Mouse (Mus musculus) testis, adult 2 months (tissue): Measurements from ENCODE around the gene Dmd. TPM values are rescaled to one million over a fixed set of nuclear protein-coding genes. Genes with fewer than 3 reads are reported as not detected.
"Not testable (repeated sequence)": the region's sequence is repeated elsewhere in the genome, so short reads cannot be mapped to it uniquely, and the experiment has no call there.

Experiments
- H3K27ac ChIP-seq: fragments of 200-500 bp; 2 replicates; pipeline ENCODE4 v1.5.1; 2012; ENCODE audit warnings: low read depth, low read length; ENCODE audit not compliant: control insufficient read depth, insufficient read depth
- H3K27me3 ChIP-seq: fragments of 200-500 bp; 2 replicates; pipeline ENCODE4 v1.6.1; 2012; ENCODE audit warnings: mild to moderate bottlenecking, low read length, moderate library complexity; ENCODE audit not compliant: control insufficient read depth, insufficient read depth
- H3K36me3 ChIP-seq: fragments of 200-500 bp; 2 replicates; pipeline ENCODE4 v1.6.1; 2012; ENCODE audit warnings: mild to moderate bottlenecking, low read length; ENCODE audit not compliant: control insufficient read depth, insufficient read depth
- H3K4me1 ChIP-seq: fragments of 200-500 bp; 2 replicates; pipeline ENCODE4 v1.6.1; 2012; ENCODE audit warnings: low read length; ENCODE audit not compliant: control insufficient read depth, insufficient read depth
- H3K4me3 ChIP-seq: fragments of 200-500 bp; 2 replicates; pipeline ENCODE4 v1.5.1; 2012; ENCODE audit warnings: low read depth, mild to moderate bottlenecking, low read length, moderate library complexity, mixed read lengths; ENCODE audit not compliant: control insufficient read depth
- CTCF ChIP-seq: fragments of 200-500 bp; IDR thresholded peaks from 2 replicates; pipeline ENCODE4 v1.5.1; 2012; ENCODE audit warnings: low read depth, mild to moderate bottlenecking, inconsistent platforms, low read length, moderate library complexity; ENCODE audit not compliant: control insufficient read depth, insufficient read depth, insufficient replicate concordance
- POLR2A ChIP-seq: fragments of 200-500 bp; IDR thresholded peaks from 2 replicates; pipeline ENCODE4 v1.6.1; 2012; ENCODE audit warnings: low read depth, mild to moderate bottlenecking, inconsistent platforms, low read length, moderate library complexity; ENCODE audit not compliant: control insufficient read depth
- polyA plus RNA-seq: library from polyadenylated mRNA; depleted of rRNA; stranded (reverse); fragments of >200 nt; gene quantifications from 2 replicates; pipeline ENCODE4 v1.2.3, GENCODE M21; 2012

Dmd gene
- polyA plus RNA-seq, 1 experiment, result 4.3 TPM

DNA sequence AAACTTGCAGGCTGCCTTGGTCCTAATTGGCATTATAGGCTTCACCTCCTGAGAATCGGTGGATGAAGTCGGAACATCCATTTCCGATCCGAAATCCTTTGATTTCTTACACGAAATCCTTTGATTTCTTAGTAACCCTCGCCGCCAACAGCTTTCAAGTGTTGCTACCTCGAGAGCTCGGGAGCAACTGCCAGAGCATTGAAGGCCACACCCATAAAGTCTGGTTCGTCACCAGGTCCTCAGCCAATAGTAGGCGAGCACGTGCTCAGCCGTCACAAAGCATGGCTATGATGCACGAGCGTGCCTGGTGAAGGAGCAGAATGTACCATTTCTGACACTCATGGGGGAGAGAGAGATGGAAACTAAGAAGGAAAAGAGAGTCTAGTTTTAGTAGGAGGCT, 538.9 kb downstream of the Dmd start, which contains the start of gene Tsga8:
TSS of gene Tsga8 (minus strand) at position 327 of the 400 bp plus-strand sequence.
- Histone ChIP-seq H3K4me3 (peak within 1 kb of the TSS; percentile 88), H3K4me1 (no peaks in the 10 kb centered on the region), H3K27me3 (no peaks in the 10 kb centered on the region), H3K36me3 (no peaks in the 10 kb centered on the region), H3K27ac (peak within 1 kb of the TSS; percentile 94)
- TF ChIP-seq POLR2A, result peak; percentile 91; the same call in 1 of the 2 replicates
- TF ChIP-seq CTCF, result no peak

DNA sequence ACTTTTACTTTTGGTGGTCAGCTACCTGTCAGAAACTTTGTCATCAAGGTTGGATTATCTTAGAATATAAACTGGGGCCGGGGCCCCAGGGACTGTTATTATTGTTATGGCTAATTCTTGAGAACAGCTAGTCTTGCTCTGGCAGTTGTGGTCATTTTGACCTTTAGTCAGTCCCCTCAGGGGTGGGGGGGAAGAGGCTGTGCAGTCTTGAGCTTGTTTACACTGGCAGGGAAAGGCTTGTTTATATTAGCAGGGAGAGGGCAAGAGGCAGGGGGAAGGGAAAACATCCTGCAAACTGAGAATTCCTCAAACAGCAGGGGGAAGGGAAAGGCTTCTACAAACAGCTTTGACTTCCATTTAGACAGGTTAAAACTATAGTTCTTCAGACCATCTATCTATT, 726.3 kb downstream of the Dmd start:
- TF ChIP-seq POLR2A, result no peak
- no peak for TF ChIP-seq CTCF
- H3K36me3 ChIP-seq, result no peaks in the 10 kb centered on the region
- H3K27me3 ChIP-seq, result no peaks in the 10 kb centered on the region
- no peak overlapping the region for H3K4me3 ChIP-seq
- no peak overlapping the region for H3K27ac ChIP-seq
- H3K4me1 ChIP-seq, result no peaks in the 10 kb centered on the region

DNA sequence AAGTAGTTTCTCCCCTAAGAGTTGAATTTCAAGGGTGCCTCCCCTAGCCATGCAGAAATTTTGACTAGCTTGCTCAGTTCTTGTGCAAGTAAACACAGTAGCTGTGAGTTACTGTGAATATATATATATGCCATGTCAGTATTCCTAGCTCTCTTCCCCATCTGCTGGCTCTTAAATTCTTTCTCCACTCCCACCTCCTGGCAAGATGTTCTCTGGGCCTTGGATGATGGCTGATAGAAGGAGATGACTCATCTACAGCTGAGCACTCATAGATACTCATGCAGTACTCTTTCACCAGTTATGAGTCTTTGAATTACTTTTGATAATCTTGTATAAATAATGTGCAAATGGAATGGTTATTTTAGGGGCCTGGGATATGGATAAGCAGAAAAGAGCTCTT, 737.9 kb downstream of the Dmd start:
- TF ChIP-seq CTCF (no peak), POLR2A (no peak)
- Histone ChIP-seq H3K27ac (no peak overlapping the region), H3K4me3 (no peak overlapping the region), H3K36me3 (no peaks in the 10 kb centered on the region), H3K4me1 (no peaks in the 10 kb centered on the region), H3K27me3 (no peaks in the 10 kb centered on the region)

DNA sequence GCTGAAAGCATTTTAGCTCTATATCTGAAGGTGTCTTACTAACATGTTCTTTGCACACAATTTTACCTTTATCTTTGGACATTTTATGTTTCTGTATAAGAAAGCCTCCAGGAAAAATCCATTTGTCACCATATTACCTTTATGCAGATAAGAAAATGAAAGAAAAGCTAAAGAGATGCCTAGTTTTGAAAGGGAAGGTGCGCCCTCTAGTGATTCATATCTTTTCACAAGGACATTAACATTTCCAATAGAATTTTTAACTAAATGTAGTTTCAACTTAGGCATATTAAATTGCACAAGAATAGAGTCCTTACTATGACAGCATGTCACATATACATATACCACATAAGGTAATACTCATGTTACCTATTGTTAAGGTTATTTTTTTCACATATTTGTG, 791.9 kb downstream of the Dmd start:
- Histone ChIP-seq H3K4me3 (no peak overlapping the region), H3K36me3 (no peaks in the 10 kb centered on the region), H3K4me1 (no peaks in the 10 kb centered on the region), H3K27ac (no peak overlapping the region), H3K27me3 (no peaks in the 10 kb centered on the region)
- TF ChIP-seq POLR2A (no peak), CTCF (no peak)

DNA sequence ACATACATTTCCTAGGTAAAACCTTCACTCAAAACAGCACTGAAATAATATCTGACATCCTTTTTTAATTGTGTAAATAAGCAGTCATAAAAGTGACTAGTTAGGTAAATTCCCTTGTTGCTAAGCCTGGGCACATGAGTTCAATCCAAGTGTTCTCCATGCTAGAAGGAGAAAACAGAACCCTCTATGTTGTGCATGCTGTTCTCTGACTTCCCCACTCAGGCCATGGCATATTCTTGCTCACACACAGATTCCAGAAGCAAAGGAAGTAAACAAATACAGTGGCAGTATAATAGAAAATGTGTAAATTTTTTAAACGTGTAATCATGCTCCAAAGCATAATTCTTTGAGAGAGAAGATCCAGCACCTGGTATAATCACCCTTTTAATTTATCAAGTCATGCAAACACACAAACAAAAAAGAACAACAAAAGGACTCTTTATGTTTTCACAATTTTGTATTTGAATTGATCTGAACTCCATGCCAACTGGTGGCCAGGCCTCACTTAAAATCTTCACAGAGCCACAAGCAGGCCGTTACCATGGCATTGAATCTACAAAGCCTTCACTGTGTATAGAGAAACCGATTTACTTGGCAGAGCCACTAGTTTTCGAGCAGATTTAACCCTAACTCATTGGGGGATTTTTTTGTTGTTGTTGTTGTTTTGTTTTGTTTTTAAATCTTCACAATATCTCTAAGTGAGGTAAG, 797.8 kb downstream of the Dmd start:
- no peaks in the 10 kb centered on the region for H3K36me3 ChIP-seq
- H3K4me3 ChIP-seq, result no peak overlapping the region
- no peak overlapping the region for H3K27ac ChIP-seq
- H3K27me3 ChIP-seq, result no peaks in the 10 kb centered on the region
- no peaks in the 10 kb centered on the region for H3K4me1 ChIP-seq
- TF ChIP-seq CTCF (no peak), POLR2A (no peak)

DNA sequence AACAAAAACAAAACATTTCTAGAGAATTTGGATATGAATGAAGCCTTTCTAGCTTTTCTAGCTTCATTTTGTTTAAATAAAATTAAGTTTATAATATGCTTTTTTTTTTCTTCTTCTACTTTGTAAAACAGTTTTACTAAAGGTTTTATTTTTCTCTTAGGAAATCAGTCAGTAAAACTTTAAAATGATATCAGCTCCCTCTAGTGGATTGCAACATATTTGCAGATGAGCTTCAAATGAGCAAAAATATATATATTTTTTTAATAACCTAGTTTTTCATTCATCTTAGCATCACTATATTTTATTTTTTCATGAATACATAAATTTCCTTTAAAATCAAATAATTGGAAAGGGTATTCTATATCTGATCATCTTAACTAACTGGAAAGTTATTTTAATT, 838.7 kb downstream of the Dmd start:
- H3K4me3 ChIP-seq, result no peak overlapping the region
- no peaks in the 10 kb centered on the region for H3K36me3 ChIP-seq
- TF ChIP-seq POLR2A (no peak), CTCF (no peak)
- H3K27ac ChIP-seq, result no peak overlapping the region
- H3K4me1 ChIP-seq, result no peaks in the 10 kb centered on the region
- no peaks in the 10 kb centered on the region for H3K27me3 ChIP-seq

DNA sequence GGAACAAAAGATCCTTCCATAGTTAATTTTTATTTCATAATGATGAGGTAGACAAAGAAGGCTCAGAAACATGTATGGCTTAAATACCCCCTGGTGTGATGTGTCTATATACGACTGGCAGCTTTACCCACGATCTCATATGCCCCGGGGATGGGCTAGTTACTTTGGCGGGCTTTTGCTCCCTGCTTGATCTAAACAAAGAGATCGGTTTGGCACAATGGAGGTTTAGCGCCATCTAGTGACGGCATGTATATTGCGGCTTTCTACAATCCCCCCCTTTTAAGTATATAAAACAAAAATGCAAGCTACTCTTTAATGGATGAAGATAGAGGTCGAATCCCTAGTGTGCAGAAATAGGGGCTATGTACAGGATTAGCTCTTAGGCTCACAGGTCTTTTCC, 918.8 kb downstream of the Dmd start:
- H3K4me3 ChIP-seq, H3K4me1 ChIP-seq, H3K27ac ChIP-seq, H3K36me3 ChIP-seq, H3K27me3 ChIP-seq: not testable (repeated sequence)

DNA sequence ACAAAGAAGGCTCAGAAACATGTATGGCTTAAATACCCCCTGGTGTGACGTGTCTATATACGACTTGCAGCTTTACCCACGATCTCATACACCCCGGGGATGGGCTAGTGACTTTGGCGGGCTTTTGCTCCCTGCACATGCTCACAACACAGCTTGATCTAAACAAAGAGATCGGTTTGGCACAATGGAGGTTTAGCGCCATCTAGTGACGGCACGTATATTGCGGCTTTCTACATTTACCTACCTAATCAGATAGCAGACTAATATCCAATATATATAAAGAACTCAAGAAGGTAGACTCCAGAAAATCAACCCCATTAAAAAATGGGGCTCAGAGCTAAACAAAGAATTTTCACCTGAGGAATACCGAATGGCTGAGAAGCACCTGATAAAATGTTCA, 926.7 kb downstream of the Dmd start:
- H3K4me1 ChIP-seq, H3K27me3 ChIP-seq, H3K36me3 ChIP-seq, H3K27ac ChIP-seq, H3K4me3 ChIP-seq: not testable (repeated sequence)
